Mouse (Mus musculus) heart, postnatal 0 days (tissue): ENCODE data around the gene Pax5.

Source experiments
- CTCF ChIP-seq: IDR thresholded peaks from 2 replicates; pipeline ENCODE4 v1.5.1; 2016; ENCODE audit warnings: antibody characterized with exemption, control low read depth, low read depth
- EP300 ChIP-seq: IDR thresholded peaks from 2 replicates; pipeline ENCODE4 v1.6.1; 2016; ENCODE audit warnings: antibody characterized with exemption, low read depth

DNA sequence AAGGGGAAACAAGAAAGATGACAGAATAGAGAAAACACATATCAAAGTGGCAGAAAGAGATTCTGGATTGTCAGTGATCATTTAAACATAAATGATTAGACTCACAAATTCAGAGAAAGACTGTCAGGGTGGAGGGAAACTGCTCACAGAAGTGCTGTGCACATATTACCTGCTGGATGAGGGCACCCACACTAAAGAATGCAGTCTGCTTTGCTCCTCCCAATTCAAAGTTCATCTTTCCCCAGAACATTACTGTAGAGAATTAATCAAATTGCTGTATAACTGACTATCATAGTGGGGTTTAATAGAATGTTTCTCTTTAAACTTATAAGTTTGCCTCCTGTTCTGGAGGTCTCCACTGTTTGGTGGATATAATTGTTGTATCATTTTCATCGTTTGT lies 30.2 kb upstream of the Pax5 start:
- TF ChIP-seq CTCF (no peak), EP300 (no peak)
